ENCODE assay signal across 13 mouse cellular contexts in the genomic region with DNA sequence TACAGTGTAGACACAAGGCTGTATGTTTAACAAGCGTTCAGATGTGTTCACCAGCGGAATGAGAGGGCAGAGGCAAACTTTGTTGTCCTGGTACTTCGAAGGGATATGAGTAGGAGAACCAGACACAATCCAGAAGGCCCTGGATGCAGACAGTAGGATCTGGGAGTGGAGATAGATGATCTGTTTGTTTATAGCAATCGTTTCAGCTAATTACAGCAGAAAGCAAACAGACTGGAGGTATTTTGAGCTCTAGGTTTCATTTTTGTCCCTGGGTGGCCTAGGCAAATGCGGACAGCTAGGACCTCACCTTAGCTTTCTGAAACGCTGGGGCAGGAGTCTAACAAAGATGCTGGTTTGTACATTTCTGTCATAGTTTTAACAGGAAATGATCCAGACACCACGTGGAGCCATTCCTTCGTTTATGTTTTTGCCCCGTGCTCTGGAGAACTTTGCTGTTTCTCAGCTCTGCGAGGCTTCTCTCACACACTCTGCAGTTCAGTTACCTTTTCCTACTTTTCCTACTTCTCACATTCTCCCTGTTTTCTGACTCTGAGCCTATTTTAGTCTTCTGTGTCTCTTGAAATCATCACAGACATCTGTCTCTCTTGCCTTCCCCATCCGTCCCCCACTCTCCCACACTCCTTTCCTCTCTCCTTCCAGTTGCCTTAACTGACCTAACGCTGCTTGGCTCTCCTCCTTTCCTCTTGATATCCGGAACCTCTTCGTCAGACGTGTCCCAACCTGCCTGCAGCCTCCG. TPM values are rescaled to one million over a fixed set of nuclear protein-coding genes. Genes with fewer than 3 reads are reported as not detected.
DNase-seq lines count a peak whose midpoint lies in the region; ATAC-seq lines count a peak whose summit lies in the region.
"Had no signal": no experiment of that assay in that cellular context is flagged by ENCODE, and none has a peak within 500 bp of the region (broad histone marks: within the 10 kb centered on the region; RNA-seq: fewer than 3 reads in every experiment).

No protein-coding gene starts in this region.

- peaks cover 18% of the 10 kb centered on the region for H3K27me3 ChIP-seq in embryonic facial prominence, embryonic 10.5 days (replicated peaks; ENCODE audit: low read depth, poor library complexity, severe bottlenecking)

- DNase-seq in kidney, postnatal 10 days: peak; percentile 37
- DNase-seq in kidney, adult 11 months: no peak
- DNase-seq in embryonic facial prominence, embryonic 10.5 days (ENCODE audit: low spot score): no peak
- peak; percentile 31 for DNase-seq in lung, postnatal 14 days
- DNase-seq in adrenal gland, adult 18-20 months (ENCODE audit: low spot score in 2 of 2): no peak
- DNase-seq in cerebellum, adult 9-10 months: no peak
- DNase-seq: adrenal gland, postnatal 10 days; cerebellum, adult 11-12 months; gastrocnemius, postnatal 25 days; liver, embryonic 13.5 days had no signal

- no peaks in the 10 kb centered on the region for H3K36me3 ChIP-seq in embryonic facial prominence, embryonic 10.5 days (replicated peaks)
- H3K36me3 ChIP-seq: G1E; liver, embryonic 13.5 days had no signal

- no peak overlapping the region for H3K4me3 ChIP-seq in embryonic facial prominence, embryonic 10.5 days
- H3K4me3 ChIP-seq: erythroblast, embryonic 14.5 days; liver, embryonic 13.5 days had no signal

- H3K9me3 ChIP-seq in embryonic facial prominence, embryonic 10.5 days: no peaks in the 10 kb centered on the region
- H3K9me3 ChIP-seq: G1E; liver, embryonic 13.5 days had no signal

- peaks cover 77% of the 10 kb centered on the region for H3K4me1 ChIP-seq in embryonic facial prominence, embryonic 10.5 days

- whole genome bisulfite sequencing in embryonic facial prominence, embryonic 10.5 days: 64% methylated on average over 16 of the region's 16 CpGs

- H3K27ac ChIP-seq in embryonic facial prominence, embryonic 10.5 days (replicated peaks): peak overlapping the region; percentile 36
- H3K27ac ChIP-seq: liver, embryonic 13.5 days had no signal

- ATAC-seq in CD4-positive, CD25-positive, alpha-beta regulatory T cell, adult 4 months: peak; percentile 20

RNA-seq across cellular contexts. Expression of gene Ier5, which starts 10.4 kb away (rescaled TPM):
- 10 to 100 TPM in 1 of 2 experiments, 1 to 10 TPM in 1; 4.9 to 12.6 TPM for polyA plus RNA-seq in CD4-positive, CD25-positive, alpha-beta regulatory T cell, adult 4 months (2017; shearing (Covaris generic))
- 4.4 TPM in 2 replicates for polyA plus RNA-seq in embryonic facial prominence, embryonic 10.5 days (2016; fragmentation: Nextera tagmentation; extraction: Ambion mirVana)
- 10 to 100 TPM in 1 of 2 experiments, 1 to 10 TPM in 1; 9.4 to 15.5 TPM for total RNA-seq in adrenal gland, adult 18-20 months (2021)

RNA-seq across cellular contexts. Expression of gene Mr1, which starts 57.6 kb away (rescaled TPM):
- 10 to 100 TPM; 17.9 to 26.0 TPM for polyA plus RNA-seq in CD4-positive, CD25-positive, alpha-beta regulatory T cell, adult 4 months (2017; shearing (Covaris generic))
- 1.2 and 1.4 TPM in 2 replicates for polyA plus RNA-seq in embryonic facial prominence, embryonic 10.5 days (2016; fragmentation: Nextera tagmentation; extraction: Ambion mirVana)
- total RNA-seq in adrenal gland, adult 18-20 months (2021): 10 to 100 TPM; 24.9 to 32.1 TPM
- polyA plus RNA-seq: erythroblast, embryonic 14.5 days had no signal

Comparison
In these comparisons a context has a peak if more than half of its experiments do, and no peak if none do; other contexts are left out.
1. DNase-seq: peak in kidney, postnatal 10 days (single experiment) and lung, postnatal 14 days (single experiment); none in kidney, adult 11 months (single experiment), embryonic facial prominence, embryonic 10.5 days (single experiment), adrenal gland, adult 18-20 months (0 of 2) and cerebellum, adult 9-10 months (single experiment).